Mouse (Mus musculus): ENCODE results near the gene Rimklb.
"Not testable (repeated sequence)": the region's sequence is repeated elsewhere in the genome, so short reads cannot be mapped to it uniquely, and the experiment has no call there.

Gene Rimklb

GRCm38 (mm10) chr6:122498661-122499060 lies at the start of gene Rimklb:
TSS of gene Rimklb (minus strand) at chr6:122498761.
- DNase-seq (ENCODE audit: low spot score in 2 of 2) = no peak

- no peak for DNase-seq (ENCODE audit: low spot score in 2 of 2)
These were observed 47.4 kb upstream of the Rimklb start for GRCm38 (mm10) chr6:122545948-122546347.

- DNase-seq (ENCODE audit: low spot score in 2 of 2) = no peak
These were observed 46.8 kb upstream of the Rimklb start for GRCm38 (mm10) chr6:122545289-122545882.

GRCm38 (mm10) chr6:122544672-122545071 lies 46.1 kb upstream of the Rimklb start:
- no peak for DNase-seq (ENCODE audit: low spot score in 2 of 2)

GRCm38 (mm10) chr6:122543574-122543973 lies 45.0 kb upstream of the Rimklb start:
- DNase-seq (ENCODE audit: low spot score in 2 of 2) = no peak

GRCm38 (mm10) chr6:122542459-122542858 lies 43.9 kb upstream of the Rimklb start:
- DNase-seq (ENCODE audit: low spot score in 2 of 2) = not testable (repeated sequence)

- peak; percentile 15 to 23 for DNase-seq (ENCODE audit: low spot score in 2 of 2)
These were observed 41.0 kb upstream of the Rimklb start for GRCm38 (mm10) chr6:122539564-122539963.

GRCm38 (mm10) chr6:122534032-122534431 lies 35.5 kb upstream of the Rimklb start:
- no peak for DNase-seq (ENCODE audit: low spot score in 2 of 2)

GRCm38 (mm10) chr6:122532883-122533302 lies 34.3 kb upstream of the Rimklb start:
- DNase-seq (ENCODE audit: low spot score in 2 of 2) = no peak

- no peak for DNase-seq (ENCODE audit: low spot score in 2 of 2)
These were observed 33.1 kb upstream of the Rimklb start for GRCm38 (mm10) chr6:122531466-122532174.

GRCm38 (mm10) chr6:122528136-122528535 lies 29.6 kb upstream of the Rimklb start:
- peak in 1 of 2 experiments; percentile 5 for DNase-seq (ENCODE audit: low spot score in 2 of 2)

- no peak for DNase-seq (ENCODE audit: low spot score in 2 of 2)
These were observed 29.0 kb upstream of the Rimklb start for GRCm38 (mm10) chr6:122527596-122527995.

GRCm38 (mm10) chr6:122523289-122523688 lies 24.7 kb upstream of the Rimklb start:
- DNase-seq (ENCODE audit: low spot score in 2 of 2) = no peak

- peak; percentile 6 to 8 for DNase-seq (ENCODE audit: low spot score in 2 of 2)
These were observed 24.0 kb upstream of the Rimklb start for GRCm38 (mm10) chr6:122522595-122522994.

- peak; percentile 4 to 41 for DNase-seq (ENCODE audit: low spot score in 2 of 2)
These were observed 20.8 kb upstream of the Rimklb start for GRCm38 (mm10) chr6:122519384-122519783.

GRCm38 (mm10) chr6:122517668-122518067 lies 19.1 kb upstream of the Rimklb start:
- no peak for DNase-seq (ENCODE audit: low spot score in 2 of 2)

- DNase-seq (ENCODE audit: low spot score in 2 of 2) = not testable (repeated sequence)
These were observed 17.2 kb upstream of the Rimklb start for GRCm38 (mm10) chr6:122515762-122516161.

- DNase-seq (ENCODE audit: low spot score in 2 of 2) = no peak
These were observed 15.8 kb upstream of the Rimklb start for GRCm38 (mm10) chr6:122514312-122514711.

GRCm38 (mm10) chr6:122512914-122513878 lies 14.6 kb upstream of the Rimklb start:
- DNase-seq (ENCODE audit: low spot score in 2 of 2) = no peak

- no peak for DNase-seq (ENCODE audit: low spot score in 2 of 2)
These were observed 9.9 kb upstream of the Rimklb start for GRCm38 (mm10) chr6:122508494-122508893.

- DNase-seq (ENCODE audit: low spot score in 2 of 2) = no peak
These were observed 7.0 kb upstream of the Rimklb start, which contains the start of gene Mfap5 for GRCm38 (mm10) chr6:122505545-122505944. TSS of gene Mfap5 (plus strand) at chr6:122505845.

GRCm38 (mm10) chr6:122505041-122505440 lies 6.5 kb upstream of the Rimklb start:
- DNase-seq (ENCODE audit: low spot score in 2 of 2) = no peak
